Mouse (Mus musculus) heart, adult 8-10 months (tissue): ENCODE results near the gene Sidt2. TPM values are rescaled to one million over a fixed set of nuclear protein-coding genes. Genes with fewer than 3 reads are reported as not detected.

Source experiments
- DNase-seq: peaks from one replicate; pipeline ENCODE4 v3.0.0; 2022; ENCODE audit warnings: low spot score
- total RNA-seq, 4 experiments: library from RNA; stranded (reverse); gene quantifications; 2 replicates each; pipeline ENCODE4 v1.2.4; 2022

Sidt2 gene
- total RNA-seq, 4 experiments from 2014 or later, result 62.1 to 77.4 (median 69.0) TPM

DNA sequence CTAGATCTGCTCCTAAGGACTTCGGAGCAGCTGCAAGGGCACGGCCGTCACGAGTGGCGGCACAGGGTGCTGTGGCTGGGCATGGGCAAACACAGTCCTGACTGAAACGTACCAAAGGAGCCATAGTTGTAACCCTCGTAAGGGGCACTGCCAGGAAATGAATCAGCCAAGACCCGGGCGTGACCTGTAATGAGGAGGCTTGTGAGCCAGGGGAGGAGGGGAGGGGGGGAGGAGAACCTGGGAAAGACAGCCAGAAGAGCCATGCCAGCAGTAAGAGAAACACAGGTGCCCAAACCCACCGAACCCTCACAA is 8.2 kb downstream of the Sidt2 start:
- DNase-seq, result no peak

DNA sequence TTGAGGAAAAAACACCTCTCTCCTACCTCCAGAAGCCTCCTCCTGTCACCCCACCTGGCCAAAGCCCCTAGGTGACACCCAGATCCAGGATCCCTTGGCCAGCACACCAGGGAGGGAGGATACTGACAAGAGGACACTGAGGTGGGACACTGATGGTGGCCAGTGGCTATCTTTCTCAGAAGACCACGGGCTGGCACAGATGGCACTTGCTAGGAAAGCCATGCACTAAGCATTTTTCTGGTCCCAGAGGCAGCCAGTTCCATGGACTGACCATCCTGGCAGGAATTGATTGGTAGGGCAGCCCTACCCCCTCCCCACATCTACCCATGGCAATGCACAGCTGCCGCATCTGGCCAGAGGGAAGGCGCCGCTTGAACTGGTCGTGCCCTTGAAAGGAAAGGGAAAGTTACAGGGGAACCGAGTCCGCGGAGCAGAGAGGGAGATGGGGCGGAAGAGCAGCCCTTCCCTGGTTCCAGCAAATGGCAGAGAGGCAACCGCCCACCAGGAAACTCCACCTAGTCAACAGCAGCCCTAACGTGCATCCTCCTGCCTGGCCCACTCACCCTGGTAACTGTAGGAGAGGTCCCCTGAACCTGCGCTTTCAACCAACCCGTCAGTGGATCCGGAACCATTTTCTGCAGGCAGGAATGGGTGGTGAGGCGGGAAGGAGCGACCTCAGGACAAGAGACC is 8.7 kb downstream of the Sidt2 start:
- no peak for DNase-seq

DNA sequence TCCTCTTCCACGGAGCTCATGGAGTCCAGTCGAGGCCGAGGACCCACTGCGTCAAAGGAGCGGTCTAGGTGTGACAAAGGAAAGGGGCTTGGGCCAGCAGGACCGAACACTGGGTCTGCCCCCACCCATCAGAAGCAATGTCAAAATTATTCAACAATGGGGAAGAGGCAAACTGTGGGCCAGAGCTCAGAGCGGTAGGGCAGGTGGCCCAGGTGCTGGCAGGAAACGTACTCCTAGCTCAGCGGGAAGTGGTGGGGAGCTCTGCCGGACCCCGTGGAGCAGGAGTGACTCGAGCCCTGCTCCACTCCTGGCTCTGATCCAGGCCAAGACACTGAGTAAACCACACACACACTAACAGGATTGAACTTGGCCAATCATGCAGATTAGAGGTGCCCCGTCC is 9.3 kb downstream of the Sidt2 start:
- no peak for DNase-seq

DNA sequence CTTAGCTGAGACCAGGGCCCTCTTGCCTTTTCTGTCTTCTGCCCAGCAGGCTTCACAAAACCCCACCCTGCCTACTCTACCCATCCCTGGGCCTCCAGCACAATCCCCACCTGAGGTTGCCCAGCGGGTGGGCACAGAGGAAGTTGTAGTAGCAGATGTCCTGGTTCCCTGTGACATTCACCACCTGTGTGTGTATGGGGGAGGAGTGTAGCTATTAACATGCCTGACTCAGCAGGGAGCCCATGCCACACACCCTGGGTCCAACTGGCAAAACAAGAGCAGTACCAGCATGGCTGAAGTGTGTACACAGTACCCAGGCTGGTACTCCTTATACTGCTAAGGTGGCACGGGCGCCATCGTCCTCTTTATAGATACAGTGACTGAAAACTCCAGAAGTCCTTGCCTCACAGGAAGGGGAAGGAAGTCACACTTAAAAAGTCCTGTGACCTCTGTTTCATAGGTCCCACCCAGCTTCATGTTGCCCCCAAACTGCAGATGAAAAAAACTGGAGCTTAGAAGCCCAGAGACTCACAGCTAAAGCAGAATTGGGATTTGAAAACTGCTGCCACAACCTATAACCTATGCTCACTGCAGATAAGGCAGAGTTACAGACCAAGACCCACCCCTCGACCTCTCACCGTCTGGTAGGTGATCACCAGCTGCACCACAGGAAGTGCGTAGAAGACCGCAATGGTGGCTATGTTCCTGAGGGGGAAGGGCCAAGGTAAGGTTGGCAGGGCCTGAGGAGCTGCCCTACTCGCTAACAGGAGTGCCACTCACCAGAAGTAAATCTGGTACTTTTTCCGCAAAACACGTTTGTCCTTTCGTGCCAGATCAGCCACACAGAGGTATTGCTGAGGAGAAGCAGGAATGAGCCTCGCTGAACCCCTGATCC is 10.3 kb downstream of the Sidt2 start:
- DNase-seq, result no peak

DNA sequence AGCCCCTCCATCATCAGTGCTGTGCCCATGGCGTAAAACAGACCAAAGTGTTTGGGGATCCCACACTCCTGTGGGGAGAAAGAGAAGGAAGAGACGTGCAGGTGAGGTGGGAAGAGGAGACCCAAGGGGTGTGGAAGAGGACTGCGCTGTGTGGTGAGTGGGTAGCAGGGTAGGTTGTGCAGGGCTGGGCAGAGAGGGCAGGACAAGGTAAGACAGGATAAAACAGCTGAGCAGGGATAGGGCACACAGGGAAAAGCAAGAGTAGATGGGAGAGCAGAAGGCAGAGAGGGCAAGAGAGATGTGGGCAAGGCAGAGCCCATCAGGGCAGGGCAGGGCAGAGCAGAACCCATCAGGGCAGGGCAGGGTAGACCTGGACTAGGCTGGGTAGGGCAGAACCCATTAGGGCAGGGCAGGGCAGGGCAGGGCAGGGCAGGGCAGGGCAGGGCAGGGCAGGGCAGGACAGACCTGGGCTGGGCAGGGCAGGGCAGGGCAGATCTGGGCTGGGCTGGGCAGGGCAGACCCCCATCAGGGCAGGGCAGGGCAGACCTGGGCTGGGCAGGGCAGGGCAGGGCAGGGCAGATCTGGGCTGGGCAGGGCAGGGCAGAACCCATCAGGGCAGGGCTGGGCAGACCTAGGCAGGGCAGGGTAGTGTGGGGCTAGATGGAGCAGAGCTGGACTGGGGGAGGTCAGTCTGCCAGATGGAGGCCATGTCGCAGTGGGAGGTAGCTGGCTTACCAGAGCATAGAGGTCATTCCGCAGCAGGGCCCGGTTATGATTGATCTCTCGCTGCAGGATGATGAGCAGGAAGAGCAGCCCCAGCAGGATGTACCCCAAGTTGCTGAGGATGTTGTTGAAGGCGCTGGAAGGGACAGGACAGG is 11.2 kb downstream of the Sidt2 start:
- DNase-seq, result no peak

DNA sequence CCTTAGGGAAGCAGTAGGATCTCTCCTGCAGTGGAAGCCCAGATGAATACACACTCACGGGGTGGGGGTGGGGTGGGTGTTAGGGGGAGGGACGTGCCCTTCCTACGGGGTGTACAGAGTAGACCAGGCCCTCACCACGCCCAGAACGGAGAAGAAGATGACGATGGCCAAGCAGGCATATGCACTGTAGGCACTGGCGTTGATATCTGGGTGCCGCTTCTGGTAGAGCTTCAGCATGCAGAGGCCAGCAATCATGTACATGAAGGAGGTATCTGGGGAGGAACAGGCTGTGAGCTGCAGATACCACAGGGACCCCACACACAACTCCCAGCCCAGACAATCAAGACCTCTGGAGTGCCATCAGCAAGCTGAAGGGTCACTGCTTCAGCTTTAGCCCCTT is 12.1 kb downstream of the Sidt2 start:
- DNase-seq, result no peak

DNA sequence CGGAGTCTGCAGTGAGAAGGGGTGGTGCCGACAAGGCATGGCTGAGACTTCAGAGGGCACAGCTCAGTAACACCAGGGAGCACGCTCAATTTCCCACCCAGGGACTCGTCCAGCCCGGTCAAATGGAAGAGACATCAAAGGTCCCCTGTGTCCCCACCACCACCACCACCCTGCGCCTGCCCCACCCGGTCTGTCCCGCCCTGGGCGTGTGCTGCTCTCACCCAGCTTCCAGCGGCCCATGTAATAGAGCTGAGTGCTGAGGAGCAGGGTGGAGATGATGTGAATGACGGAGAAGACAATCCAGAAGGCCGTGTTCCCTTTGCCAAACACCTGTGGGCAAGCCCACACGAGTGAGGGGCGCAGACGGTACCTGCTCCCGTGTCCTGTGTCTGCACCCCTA is 12.6 kb downstream of the Sidt2 start:
- no peak for DNase-seq

DNA sequence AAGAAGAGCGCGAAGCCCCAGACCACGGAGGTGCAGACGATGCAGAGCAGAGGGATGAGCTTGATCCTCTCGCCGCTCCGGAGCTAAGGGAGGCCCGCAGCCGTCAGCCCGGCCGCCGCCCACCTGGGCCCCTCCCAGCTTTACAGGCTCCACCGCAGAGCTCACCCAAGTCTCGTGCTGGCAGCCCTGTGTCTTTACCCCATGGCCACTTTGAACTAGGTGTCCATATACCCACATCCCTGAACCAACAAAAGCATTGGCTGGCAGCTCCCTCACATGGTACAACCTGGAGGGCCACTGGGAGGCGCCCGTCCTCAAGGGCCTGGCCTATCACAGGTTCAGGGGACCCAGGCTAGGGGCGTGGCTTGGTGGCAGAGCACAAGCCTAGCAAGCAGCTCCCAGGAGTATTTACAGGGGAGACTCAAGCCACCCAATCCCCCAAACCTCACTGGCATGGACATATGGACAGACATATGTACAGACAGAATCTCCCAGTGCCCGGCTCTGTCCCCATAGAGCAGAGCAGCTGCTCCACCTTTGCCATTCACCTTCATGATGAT is 13.6 kb downstream of the Sidt2 start:
- DNase-seq, result no peak

DNA sequence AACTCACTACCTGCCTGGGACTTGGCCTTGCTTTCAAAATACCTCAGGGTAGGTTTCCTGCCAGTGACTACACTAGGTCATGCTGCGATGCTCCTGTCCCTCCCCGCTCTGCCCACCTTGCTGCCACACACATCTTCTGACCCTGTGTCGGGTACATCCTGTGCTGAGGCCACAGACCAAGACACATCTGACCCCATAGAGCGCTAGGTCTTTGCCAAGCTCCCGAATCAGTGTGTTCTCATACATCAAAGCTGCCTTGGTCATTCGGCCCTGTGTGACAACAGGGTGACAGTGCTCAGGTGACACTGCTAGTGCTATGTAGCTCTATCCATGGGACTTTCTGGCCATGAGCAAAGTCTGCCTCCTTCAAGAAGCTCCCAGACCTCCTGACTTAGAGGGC is 15.3 kb downstream of the Sidt2 start:
- no peak for DNase-seq

DNA sequence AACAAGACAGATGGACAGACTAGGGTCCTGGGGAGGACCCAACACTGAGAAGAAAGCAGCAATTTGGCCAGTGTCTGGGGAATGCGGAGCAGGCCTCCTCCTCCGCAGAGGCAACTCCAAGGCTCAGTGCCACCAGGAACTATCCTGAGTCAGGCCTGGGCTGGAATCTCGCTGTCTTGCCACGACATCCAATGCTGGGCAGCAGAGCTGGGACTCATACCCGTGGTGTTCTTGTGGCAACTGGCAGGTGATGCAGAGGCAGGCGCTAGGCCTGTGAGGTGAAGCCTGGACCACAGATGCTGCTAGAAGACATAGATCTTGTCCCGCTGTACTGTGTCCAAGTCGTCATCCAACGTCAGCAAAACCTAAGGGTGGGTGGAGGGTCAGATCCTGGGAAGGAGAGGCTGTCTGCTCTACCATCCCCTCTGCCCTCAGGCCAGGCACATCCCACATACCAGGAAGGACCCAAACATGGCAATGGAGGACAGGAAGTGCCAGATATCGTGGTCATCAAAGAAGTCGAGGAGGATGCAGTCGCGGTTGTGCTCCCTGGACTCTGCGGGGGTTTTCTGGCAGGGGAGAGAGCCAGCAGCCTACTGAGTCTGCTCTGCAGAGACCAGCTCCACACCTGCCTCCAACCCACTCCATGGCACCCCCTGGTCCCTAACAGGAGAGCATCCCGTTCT is 16.0 kb downstream of the Sidt2 start:
- DNase-seq, result no peak

DNA sequence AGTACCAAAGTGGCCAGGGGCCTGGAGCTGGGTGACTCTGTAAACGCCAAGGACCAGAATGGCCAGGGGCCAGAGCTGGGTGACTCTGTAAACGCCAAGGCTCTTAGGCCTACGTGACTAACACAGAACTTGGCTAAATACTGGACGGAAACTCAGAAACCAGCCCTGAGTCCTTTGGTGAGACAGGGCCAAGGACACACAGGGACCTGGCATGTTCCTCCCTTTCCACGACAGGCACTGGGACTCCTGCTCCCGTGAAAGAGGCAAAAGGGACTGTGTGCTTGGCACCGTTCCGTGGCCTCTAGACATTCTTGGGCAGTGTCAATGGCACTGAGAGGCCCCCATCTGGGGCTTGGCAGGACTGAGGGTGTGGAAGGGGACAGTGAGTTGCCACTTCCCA is 17.0 kb downstream of the Sidt2 start:
- DNase-seq, result peak; percentile 28

DNA sequence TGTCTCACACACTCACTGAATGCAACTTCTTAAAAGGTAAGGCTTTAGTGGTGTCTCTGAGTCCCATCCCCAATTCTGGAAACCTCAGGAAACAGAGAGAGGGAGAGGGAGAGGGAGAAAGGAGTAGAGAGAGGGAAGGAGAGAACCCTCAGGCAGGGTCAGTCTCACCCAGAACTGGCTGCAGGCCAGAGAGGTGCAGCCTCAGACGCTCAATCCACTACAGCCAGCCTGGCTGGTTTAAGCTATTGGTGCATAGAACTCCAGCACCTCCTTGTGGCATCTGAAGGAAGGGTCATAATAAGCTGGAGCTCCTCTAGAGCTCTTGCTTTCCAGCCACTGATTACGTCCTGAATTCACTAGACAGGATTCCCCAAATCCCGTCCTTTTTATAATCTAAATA is 18.2 kb downstream of the Sidt2 start:
- DNase-seq, result peak; percentile 61

DNA sequence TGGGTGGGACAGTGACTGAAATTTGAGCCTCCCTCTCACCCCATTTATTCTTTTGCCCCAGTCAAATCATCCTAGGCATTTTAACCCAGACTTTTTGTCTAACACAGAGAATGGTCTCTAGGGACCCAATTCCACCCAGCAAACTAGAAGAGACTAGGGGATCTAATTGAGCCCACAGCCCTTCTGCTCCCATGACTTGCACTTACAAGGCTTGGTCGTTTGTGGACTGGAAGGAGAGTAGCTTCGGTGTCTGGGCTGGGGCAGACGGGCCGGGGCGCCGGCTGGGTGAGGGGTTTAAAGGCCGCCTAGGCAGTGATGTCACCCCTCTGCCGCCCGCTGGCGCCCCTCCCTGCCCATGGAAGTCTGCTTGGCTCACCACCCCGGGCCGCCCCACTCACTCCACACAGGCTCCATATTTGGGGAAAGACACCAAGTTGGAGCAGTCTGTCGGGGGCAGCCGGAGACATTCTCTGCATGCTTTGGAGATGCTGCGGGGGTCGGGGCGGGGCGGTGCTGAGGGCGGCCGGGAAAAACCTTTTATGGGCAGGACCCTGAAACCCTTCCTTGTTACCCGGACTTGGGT is 19.3 kb downstream of the Sidt2 start, which contains the start of gene Tagln:
Gene Tagln (minus strand): TSS at position 431 of the 583 bp plus-strand sequence.
- DNase-seq, result no peak

DNA sequence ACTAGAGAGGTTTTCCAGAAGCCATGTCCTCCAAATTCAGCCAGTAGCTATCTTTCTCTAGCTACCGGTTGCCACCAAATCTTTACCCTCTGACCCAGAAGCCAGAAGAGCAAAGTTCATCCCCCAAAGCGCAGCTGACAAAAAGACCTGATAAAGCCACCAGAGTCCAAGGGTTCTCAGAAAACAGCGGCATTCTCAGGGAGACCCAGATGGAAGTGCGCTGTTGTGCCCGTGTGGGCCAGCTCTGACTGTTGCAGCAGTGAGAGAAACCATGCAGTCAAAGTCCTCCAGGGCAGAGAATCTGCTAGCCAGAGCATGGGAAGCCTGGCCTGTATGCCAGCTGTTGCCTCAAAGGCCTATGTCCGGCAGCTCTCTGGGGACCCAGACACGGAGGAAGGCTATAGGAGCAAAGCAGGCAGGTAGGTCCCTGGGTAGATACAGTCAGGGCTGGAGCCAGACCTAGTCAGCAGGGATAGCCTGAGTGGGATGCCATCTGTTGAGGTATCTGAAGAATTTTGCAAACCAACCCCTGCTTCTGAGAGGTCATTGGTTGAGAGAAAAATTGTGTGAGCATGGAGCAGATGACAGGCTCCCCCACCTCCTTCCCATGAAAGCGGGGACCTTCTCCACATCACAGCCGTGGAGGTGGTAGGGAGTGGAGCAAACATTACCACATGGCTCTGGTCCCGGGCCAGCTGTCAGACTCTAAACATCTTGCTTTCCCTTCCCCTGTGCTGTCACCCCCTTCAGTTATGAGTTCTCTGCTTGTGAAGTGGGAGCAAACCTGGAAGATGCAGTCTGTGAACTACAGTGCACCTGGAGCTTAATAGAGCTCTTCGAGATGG is 22.3 kb downstream of the Sidt2 start:
- no peak for DNase-seq

DNA sequence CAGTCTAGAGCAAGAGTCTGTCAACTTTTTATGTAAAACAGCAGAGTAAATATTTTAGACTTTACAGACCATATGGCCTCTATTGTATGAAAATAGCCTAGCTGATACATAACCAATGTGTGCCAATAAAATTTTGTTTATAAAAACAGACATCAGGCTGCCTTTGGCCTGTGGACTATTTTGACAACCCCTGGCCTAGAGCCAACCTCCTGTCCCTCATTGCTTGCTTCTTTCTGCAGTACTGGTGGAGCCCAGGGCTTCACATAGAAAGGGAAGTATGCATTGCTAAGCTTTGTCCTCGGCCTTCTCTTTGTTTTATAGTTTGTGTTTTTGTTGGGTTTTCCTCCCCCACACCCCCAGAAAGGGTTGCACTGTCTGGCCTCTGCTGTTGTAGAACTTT is 23.1 kb downstream of the Sidt2 start:
- DNase-seq, result no peak

DNA sequence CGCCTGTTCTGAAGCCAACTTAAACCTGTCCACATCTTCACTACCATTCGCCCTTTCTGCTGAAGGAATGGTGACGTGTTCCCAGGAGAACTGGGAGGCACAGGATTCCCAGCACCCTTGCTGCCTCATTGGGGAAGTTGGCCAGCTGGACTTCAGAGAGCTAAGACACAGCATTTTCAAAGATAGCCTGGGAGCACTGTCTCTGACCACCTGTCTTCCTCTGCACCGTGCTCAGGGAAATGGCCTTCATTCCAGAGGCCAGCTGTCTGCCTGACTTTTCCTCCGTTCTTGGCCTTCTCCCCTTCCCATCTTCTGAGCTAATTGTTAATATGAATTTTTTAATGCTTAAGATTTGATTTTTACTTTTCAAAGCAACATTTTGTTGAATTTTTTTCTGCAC is 25.8 kb downstream of the Sidt2 start:
- no peak for DNase-seq

DNA sequence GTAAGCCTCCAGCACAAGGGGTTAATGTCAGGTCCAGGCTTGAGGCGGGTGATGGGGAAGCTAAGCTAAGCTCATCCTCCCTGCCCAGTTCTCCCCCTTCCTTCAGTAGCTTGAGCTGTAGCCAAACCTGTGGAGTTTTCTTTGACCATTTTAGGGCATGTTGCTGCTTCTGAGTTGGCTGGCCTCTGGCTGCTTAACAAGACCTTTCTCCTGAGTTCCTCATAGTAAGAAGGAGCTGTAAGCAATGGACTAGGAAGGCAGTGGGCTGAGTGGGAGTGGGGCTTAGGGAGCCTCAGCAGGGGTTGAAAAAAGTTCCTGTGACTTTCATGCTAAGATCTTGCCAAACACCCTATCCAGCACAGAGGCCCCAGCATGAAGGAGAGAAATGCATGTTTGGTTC is 35.2 kb downstream of the Sidt2 start:
- no peak for DNase-seq

DNA sequence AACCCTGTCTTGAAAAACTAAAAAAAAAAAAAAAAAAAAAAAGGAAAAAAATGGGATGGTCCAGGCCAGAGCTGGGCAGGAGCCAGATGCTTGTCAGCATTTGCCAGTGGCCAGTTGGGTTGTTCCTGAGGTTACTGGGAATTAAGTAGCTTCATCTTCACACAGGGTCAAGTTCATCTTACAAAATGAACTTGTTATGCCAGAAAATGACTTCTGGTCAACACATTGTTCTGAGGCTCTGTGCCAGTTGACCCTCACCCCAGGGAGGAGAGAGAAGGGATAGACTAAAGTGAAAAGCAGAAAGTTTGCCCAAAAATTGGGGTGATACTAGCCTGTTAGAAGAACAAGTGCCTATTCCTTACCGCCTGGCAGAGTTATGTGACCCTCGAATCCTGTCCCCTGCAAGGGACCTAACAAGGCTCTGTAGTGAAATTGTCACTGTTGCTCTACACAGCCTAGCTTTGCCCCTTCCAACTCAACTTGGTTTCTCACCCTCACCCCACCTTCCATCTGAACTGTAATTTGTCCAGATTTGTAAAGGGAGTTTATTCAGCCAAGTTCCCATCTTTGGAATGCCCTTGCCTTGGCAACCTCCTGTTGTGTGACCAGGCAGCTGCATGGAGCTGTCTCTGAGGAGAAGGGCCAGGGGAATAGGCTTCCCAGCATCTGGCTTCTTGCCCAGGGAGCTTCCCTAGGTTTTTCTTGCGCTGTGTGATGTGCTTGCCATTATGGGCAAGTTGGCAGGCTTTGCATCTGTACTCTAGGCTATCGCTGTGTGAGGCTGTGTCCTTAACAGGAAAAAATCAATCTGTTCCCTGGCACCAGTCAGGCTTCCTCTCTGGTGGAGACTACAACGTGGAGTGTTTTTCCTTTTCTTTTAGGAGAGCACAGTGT is 37.8 kb downstream of the Sidt2 start:
- DNase-seq, result peak; percentile 49

DNA sequence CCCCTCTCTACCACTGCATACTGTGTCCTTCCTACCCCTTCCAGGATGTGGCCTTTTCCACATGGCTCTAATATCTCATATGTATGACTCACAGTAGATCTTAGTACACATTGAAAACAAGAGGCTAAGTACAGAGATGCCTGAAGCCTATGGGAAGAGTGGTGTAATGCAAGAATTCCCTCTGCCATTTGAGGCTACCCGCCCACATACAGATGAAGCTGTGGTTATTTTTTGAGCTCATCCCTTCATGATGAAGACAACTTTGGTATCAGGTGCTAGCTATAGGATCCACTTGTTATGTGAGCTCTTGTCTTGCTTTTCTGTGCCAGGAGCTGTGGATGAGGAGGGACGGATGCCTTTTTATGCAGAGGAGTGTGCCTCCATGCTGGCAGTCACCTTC is 39.4 kb downstream of the Sidt2 start:
- no peak for DNase-seq
